Mouse (Mus musculus): ENCODE data around the gene Gm10638. TPM values are rescaled to one million over a fixed set of nuclear protein-coding genes. Genes with fewer than 3 reads are reported as not detected.

Gm10638 gene
- polyA plus RNA-seq (2012; fragmentation: generic; extraction: Trizol), result 1 to 10 TPM in 1 of 2 experiments, under 1 TPM in 1; 0.62 to 3.8 TPM

DNA sequence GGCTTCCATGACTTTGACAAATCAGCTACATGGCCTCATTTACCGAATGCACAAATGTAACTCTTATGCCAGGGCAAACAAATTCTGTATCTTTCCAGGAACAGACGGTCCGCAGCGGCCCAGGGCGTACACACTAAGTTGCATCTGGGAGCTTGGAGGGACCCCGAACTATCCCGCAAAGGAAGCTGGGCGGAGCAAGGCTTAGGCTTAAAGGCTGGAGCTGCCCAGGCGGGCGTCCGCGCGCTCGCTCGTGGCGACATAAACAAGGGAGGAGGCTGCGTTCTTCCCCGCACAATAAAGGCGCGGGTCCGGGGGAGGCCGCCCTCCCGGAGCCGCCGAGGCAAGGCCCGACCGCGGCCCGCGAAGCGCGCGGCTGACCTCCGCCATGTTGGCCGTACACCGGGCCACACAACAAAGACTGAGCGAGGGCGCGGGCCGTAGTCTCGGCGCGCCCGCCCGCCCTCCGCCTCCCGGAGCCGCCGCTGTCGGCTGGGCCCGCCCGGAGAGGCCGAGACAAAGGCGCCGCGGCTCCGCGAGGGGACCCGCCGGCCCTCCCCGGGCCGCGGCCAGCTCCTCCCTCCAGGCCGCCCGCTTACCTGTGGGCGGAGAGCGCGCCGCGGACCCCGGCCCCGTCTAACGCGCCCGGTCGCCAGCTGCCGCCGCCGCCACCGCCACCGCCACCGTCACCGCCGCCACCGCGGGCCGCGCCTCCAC, at the start of gene Gm10638, which contains the start of gene Siah1a:
Gene Gm10638 (plus strand): TSS at position 479 of the 714 bp plus-strand sequence.
Gene Siah1a (minus strand): TSS at position 714 of the 714 bp plus-strand sequence.

Other genes starting within 250 kb of the Gm10638 start
- under 1 TPM in 1 of 2 experiments, not detected in 1; 0.22 TPM for gene Abcc12, start 165.0 kb upstream of the Gm10638 start, polyA plus RNA-seq (2012; fragmentation: generic; extraction: Trizol)
- gene Lonp2, start 121.7 kb upstream of the Gm10638 start, polyA plus RNA-seq (2012; fragmentation: generic; extraction: Trizol), result 10 to 100 TPM in 1 of 2 experiments, 1 to 10 TPM in 1; 3.4 to 38.5 TPM
- 1 to 10 TPM in 1 of 2 experiments, under 1 TPM in 1; 0.84 to 7.0 TPM for gene Siah1a, start 235 bp downstream of the Gm10638 start, polyA plus RNA-seq (2012; fragmentation: generic; extraction: Trizol)
- gene N4bp1, start 139.6 kb downstream of the Gm10638 start, polyA plus RNA-seq (2012; fragmentation: generic; extraction: Trizol), result 1 to 10 TPM in 1 of 2 experiments, under 1 TPM in 1; 0.70 to 8.5 TPM

Data from C3H10T1/2 (cell line).